Mouse (Mus musculus): ENCODE results near the gene Fam19a3. TPM values are rescaled to one million over a fixed set of nuclear protein-coding genes. Genes with fewer than 3 reads are reported as not detected.
A peak's percentile ranks its signal among the peaks of the same experiment; 100 is the strongest.

Gene Fam19a3
- polyA plus RNA-seq, 1 experiment: 0.31 TPM

DNA sequence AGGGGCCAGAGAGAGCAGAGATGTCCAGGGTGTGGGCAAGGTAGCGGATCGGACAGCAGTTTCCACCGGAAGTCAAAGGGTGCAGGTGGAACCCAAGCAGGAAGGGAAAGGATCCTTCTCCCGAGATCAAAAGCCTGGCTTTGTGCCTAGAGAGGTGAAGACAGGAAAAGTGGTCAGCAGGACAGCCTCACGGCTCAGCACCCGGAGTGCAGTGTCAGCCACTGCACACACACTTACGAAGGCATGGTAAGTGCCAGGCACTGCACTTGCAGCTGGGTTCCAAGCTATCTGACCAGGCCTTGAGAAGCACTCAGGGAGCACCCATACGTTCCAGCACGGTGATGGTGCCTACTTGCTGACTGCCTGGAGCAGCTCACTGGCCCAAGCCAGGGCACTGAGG lies 23.9 kb upstream of the Fam19a3 start:
- TF ChIP-seq EP300 (IDR thresholded peaks at IDR 0.05; ENCODE audit: insufficient read depth, low read depth, low read length) (no peak), POLR2A (IDR thresholded peaks at IDR 0.05; ENCODE audit: insufficient read depth, low read length) (no peak), CTCF (IDR thresholded peaks at IDR 0.05; ENCODE audit: low read depth, low read length) (no peak)
- Histone ChIP-seq H3K9me3 (replicated peaks; ENCODE audit: control insufficient read depth, insufficient read depth, low read length, poor library complexity, severe bottlenecking) (no peaks in the 10 kb centered on the region), H3K9ac (ENCODE audit: low read depth, poor library complexity, severe bottlenecking) (no peak overlapping the region), H3K27me3 (ENCODE audit: control insufficient read depth, insufficient read depth, low read length, poor library complexity, severe bottlenecking) (no peaks in the 10 kb centered on the region), H3K27ac (ENCODE audit: insufficient read depth, low read length) (no peak overlapping the region), H3K36me3 (ENCODE audit: control insufficient read depth, insufficient read depth, low read length, poor library complexity, severe bottlenecking) (peaks cover 21% of the 10 kb centered on the region), H3K4me3 (ENCODE audit: low read depth, low read length) (no peak overlapping the region), H3K4me1 (ENCODE audit: control insufficient read depth, insufficient read depth, low read length) (no peaks in the 10 kb centered on the region)

DNA sequence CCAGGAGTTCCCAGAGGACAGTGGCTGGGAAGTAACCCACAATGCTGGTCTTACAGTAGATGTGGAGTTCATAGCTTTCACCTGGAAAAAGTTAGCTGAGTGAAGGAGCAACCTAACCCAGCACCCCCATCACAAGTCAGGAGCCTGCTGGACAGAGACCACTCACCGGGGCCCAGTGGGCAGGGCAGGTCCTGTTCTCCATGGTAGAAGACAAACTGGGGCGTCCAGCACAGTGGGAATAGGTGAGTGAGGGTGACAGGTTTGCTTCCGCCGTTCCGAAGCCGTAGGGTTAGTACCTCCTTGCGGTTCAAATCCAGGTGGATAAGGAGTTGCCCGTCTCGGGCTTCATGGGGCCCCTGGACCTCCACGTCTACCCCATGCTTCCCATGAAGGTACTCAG lies 22.7 kb upstream of the Fam19a3 start:
- no peaks in the 10 kb centered on the region for H3K27me3 ChIP-seq (ENCODE audit: control insufficient read depth, insufficient read depth, low read length, poor library complexity, severe bottlenecking)
- no peaks in the 10 kb centered on the region for H3K4me1 ChIP-seq (ENCODE audit: control insufficient read depth, insufficient read depth, low read length)
- no peaks in the 10 kb centered on the region for H3K9me3 ChIP-seq (replicated peaks; ENCODE audit: control insufficient read depth, insufficient read depth, low read length, poor library complexity, severe bottlenecking)
- H3K4me3 ChIP-seq (ENCODE audit: low read depth, low read length): no peak overlapping the region
- no peak overlapping the region for H3K27ac ChIP-seq (ENCODE audit: insufficient read depth, low read length)
- H3K9ac ChIP-seq (ENCODE audit: low read depth, poor library complexity, severe bottlenecking): no peak overlapping the region
- TF ChIP-seq POLR2A (IDR thresholded peaks at IDR 0.05; ENCODE audit: insufficient read depth, low read length): no peak
- TF ChIP-seq EP300 (IDR thresholded peaks at IDR 0.05; ENCODE audit: insufficient read depth, low read depth, low read length): no peak
- no peak for TF ChIP-seq CTCF (IDR thresholded peaks at IDR 0.05; ENCODE audit: low read depth, low read length)
- H3K36me3 ChIP-seq (ENCODE audit: control insufficient read depth, insufficient read depth, low read length, poor library complexity, severe bottlenecking): peaks cover 27% of the 10 kb centered on the region

DNA sequence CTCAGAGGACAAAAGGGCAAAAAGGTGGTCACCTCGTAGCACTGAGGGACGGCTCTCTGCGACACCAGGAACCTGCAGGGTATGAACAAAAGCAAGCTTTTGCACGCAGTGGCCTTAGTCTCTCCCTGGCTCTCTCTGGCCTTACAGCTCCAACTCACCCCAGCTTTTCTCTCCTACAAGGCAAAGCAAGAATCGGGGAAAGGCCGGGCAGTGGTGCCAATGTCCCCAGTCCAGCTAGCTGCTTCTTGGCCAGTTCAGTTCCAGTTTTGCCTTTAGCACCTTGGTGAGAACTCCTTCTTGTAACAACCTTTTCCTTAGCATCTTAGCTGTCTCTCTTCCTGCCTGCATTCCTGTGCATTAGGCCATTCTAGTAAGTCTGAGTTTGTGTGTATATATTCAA lies 19.8 kb upstream of the Fam19a3 start:
- no peak overlapping the region for H3K4me3 ChIP-seq (ENCODE audit: low read depth, low read length)
- H3K27ac ChIP-seq (ENCODE audit: insufficient read depth, low read length): no peak overlapping the region
- H3K36me3 ChIP-seq (ENCODE audit: control insufficient read depth, insufficient read depth, low read length, poor library complexity, severe bottlenecking): peaks cover 30% of the 10 kb centered on the region
- TF ChIP-seq CTCF (IDR thresholded peaks at IDR 0.05; ENCODE audit: low read depth, low read length) (no peak), EP300 (IDR thresholded peaks at IDR 0.05; ENCODE audit: insufficient read depth, low read depth, low read length) (no peak), POLR2A (IDR thresholded peaks at IDR 0.05; ENCODE audit: insufficient read depth, low read length) (no peak)
- no peak overlapping the region for H3K9ac ChIP-seq (ENCODE audit: low read depth, poor library complexity, severe bottlenecking)
- H3K4me1 ChIP-seq (ENCODE audit: control insufficient read depth, insufficient read depth, low read length): no peaks in the 10 kb centered on the region
- no peaks in the 10 kb centered on the region for H3K27me3 ChIP-seq (ENCODE audit: control insufficient read depth, insufficient read depth, low read length, poor library complexity, severe bottlenecking)
- H3K9me3 ChIP-seq (replicated peaks; ENCODE audit: control insufficient read depth, insufficient read depth, low read length, poor library complexity, severe bottlenecking): no peaks in the 10 kb centered on the region

DNA sequence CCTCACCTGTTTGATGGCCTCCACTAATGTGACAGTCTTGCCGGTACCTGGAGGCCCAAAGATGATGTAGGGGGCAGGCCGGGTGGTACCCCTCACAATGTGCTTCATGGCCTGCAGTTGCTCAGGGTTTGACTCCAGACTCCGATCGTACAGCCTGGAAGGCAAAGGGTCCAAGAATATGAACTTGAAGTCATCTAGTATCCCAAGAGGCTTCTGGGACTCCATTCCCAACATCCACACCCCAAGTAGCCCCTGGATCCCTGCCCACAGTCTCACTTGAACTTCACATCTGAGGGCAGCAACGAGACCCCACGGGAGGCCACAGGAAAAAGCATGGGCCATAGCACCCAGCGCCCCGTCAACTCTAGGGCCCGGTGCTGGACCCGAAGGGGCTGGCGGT lies 19.0 kb upstream of the Fam19a3 start:
- Histone ChIP-seq H3K4me1 (ENCODE audit: control insufficient read depth, insufficient read depth, low read length) (peaks cover 4% of the 10 kb centered on the region), H3K27ac (ENCODE audit: insufficient read depth, low read length) (no peak overlapping the region), H3K27me3 (ENCODE audit: control insufficient read depth, insufficient read depth, low read length, poor library complexity, severe bottlenecking) (no peaks in the 10 kb centered on the region), H3K4me3 (ENCODE audit: low read depth, low read length) (no peak overlapping the region), H3K36me3 (ENCODE audit: control insufficient read depth, insufficient read depth, low read length, poor library complexity, severe bottlenecking) (peaks cover 35% of the 10 kb centered on the region), H3K9ac (ENCODE audit: low read depth, poor library complexity, severe bottlenecking) (no peak overlapping the region), H3K9me3 (replicated peaks; ENCODE audit: control insufficient read depth, insufficient read depth, low read length, poor library complexity, severe bottlenecking) (no peaks in the 10 kb centered on the region)
- TF ChIP-seq POLR2A (IDR thresholded peaks at IDR 0.05; ENCODE audit: insufficient read depth, low read length): no peak
- no peak for TF ChIP-seq EP300 (IDR thresholded peaks at IDR 0.05; ENCODE audit: insufficient read depth, low read depth, low read length)
- no peak for TF ChIP-seq CTCF (IDR thresholded peaks at IDR 0.05; ENCODE audit: low read depth, low read length)

DNA sequence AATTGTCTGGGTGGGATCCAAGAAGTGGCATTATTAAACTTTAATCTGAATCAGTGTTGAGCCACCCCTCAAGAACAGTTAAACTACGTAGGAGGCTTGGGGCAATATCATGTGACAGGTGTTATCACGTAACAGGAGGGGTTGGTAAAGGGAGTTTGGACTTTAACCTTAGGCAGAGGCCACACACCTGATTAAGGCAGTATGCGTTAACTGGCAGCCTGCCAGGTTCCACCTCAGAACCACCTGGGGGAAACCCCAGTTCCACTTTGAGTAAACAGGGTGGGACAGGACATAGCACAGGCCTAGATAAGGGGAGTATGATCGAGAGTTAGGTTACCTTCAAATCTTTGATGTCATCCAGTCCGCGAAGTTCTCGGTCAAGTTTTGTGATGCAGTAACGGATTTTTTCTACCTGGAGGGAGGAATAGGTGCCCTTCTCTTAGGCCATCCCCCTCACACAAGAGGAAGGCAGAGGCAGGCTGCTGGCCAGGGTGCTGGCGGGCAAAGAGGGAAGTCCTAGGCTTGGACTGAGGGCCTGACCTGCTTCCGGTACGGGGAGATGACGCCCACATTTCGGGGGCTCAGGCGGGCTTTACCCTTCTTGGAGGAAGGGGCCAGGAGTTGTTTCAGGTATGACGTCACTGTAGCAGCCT lies 14.9 kb upstream of the Fam19a3 start:
- TF ChIP-seq POLR2A (IDR thresholded peaks at IDR 0.05; ENCODE audit: insufficient read depth, low read length) (no peak), EP300 (IDR thresholded peaks at IDR 0.05; ENCODE audit: insufficient read depth, low read depth, low read length) (no peak), CTCF (IDR thresholded peaks at IDR 0.05; ENCODE audit: low read depth, low read length) (no peak)
- Histone ChIP-seq H3K4me3 (ENCODE audit: low read depth, low read length) (no peak overlapping the region), H3K27ac (ENCODE audit: insufficient read depth, low read length) (no peak overlapping the region), H3K9ac (ENCODE audit: low read depth, poor library complexity, severe bottlenecking) (no peak overlapping the region), H3K27me3 (ENCODE audit: control insufficient read depth, insufficient read depth, low read length, poor library complexity, severe bottlenecking) (no peaks in the 10 kb centered on the region), H3K36me3 (ENCODE audit: control insufficient read depth, insufficient read depth, low read length, poor library complexity, severe bottlenecking) (peaks cover 22% of the 10 kb centered on the region), H3K4me1 (ENCODE audit: control insufficient read depth, insufficient read depth, low read length) (peaks cover 13% of the 10 kb centered on the region), H3K9me3 (replicated peaks; ENCODE audit: control insufficient read depth, insufficient read depth, low read length, poor library complexity, severe bottlenecking) (no peaks in the 10 kb centered on the region)

DNA sequence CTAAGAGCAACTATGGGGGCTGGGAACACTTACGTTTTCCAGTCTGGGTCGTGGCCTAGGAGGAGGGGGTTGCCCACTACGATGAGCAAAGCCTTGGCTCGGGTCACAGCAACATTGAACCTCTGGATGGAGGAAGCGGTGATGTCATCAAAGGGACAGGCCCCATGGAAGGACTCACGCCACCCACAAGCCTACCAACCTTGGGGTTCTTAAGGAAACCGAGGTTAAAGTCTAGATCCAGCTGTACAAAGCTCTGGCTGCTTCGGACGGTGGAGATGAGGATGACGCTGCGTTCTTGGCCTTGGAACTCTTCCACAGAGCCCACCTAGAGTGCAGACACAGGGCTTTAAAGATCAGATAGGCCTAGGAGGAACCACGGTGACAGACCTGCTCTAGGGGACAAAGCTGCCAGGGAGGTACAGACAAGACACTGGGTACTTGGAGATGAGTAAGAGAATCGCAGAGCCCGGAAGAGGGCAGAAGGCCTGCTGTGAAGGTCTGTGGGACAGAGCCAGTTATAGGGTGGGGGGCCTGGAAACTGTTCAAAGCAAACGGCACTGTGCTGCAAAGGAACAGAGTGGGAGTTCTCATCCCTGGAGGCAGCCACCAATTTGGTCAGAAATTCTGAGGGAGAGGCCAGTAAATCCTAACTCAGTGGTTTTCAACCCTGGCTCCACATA lies 14.2 kb upstream of the Fam19a3 start:
- Histone ChIP-seq H3K9ac (ENCODE audit: low read depth, poor library complexity, severe bottlenecking) (no peak overlapping the region), H3K4me1 (ENCODE audit: control insufficient read depth, insufficient read depth, low read length) (peaks cover 16% of the 10 kb centered on the region), H3K27ac (ENCODE audit: insufficient read depth, low read length) (peak overlapping the region; percentile 84)

More for the DNA sequence above, 14.2 kb upstream of the Fam19a3 start:
- peaks cover 17% of the 10 kb centered on the region for H3K36me3 ChIP-seq (ENCODE audit: control insufficient read depth, insufficient read depth, low read length, poor library complexity, severe bottlenecking)
- no peak for TF ChIP-seq CTCF (IDR thresholded peaks at IDR 0.05; ENCODE audit: low read depth, low read length)
- no peak for TF ChIP-seq EP300 (IDR thresholded peaks at IDR 0.05; ENCODE audit: insufficient read depth, low read depth, low read length)
- TF ChIP-seq POLR2A (IDR thresholded peaks at IDR 0.05; ENCODE audit: insufficient read depth, low read length): no peak
- H3K9me3 ChIP-seq (replicated peaks; ENCODE audit: control insufficient read depth, insufficient read depth, low read length, poor library complexity, severe bottlenecking): no peaks in the 10 kb centered on the region
- no peaks in the 10 kb centered on the region for H3K27me3 ChIP-seq (ENCODE audit: control insufficient read depth, insufficient read depth, low read length, poor library complexity, severe bottlenecking)
- no peak overlapping the region for H3K4me3 ChIP-seq (ENCODE audit: low read depth, low read length)

All from ES-Bruce4 (cell line).